In genomic region chr3:65482266-65482665, GRCm38 (mm10) we compare ENCODE assay signal across 17 mouse cellular contexts. TPM values are rescaled to one million over a fixed set of nuclear protein-coding genes. Genes with fewer than 3 reads are reported as not detected.
DNase-seq lines count a peak whose midpoint lies in the region; ATAC-seq and TF ChIP-seq lines count a peak whose summit lies in the region.
"Had no signal": no experiment of that assay in that cellular context is flagged by ENCODE, and none has a peak within 500 bp of the region (broad histone marks: within the 10 kb centered on the region; RNA-seq: fewer than 3 reads in every experiment).

No protein-coding gene starts in this region.

- H3K27me3 ChIP-seq in kidney, postnatal 0 days (ENCODE audit: insufficient read depth, low read length), result no peaks in the 10 kb centered on the region
- H3K27me3 ChIP-seq in myocyte (ENCODE audit: control insufficient read depth, insufficient read depth, insufficient read length), result no peaks in the 10 kb centered on the region
- no peaks in the 10 kb centered on the region for H3K27me3 ChIP-seq in forebrain, postnatal 0 days (ENCODE audit: insufficient read depth, low read length)
- H3K27me3 ChIP-seq: limb, embryonic 15.5 days had no signal

- WGBS in kidney, postnatal 0 days, result 55% methylated on average over 1 of the region's 1 CpGs
- 32% methylated on average over 1 of the region's 1 CpGs for WGBS in forebrain, postnatal 0 days

- no peak for TF ChIP-seq POLR2A in myocyte (IDR thresholded peaks at IDR 0.05; ENCODE audit: insufficient read length, low read depth)

- no peak overlapping the region for H3ac ChIP-seq in myocyte (ENCODE audit: control insufficient read depth, insufficient read length)

- no peaks in the 10 kb centered on the region for H3K36me3 ChIP-seq in kidney, postnatal 0 days (ENCODE audit: insufficient read depth, low read length)
- no peaks in the 10 kb centered on the region for H3K36me3 ChIP-seq in myocyte (ENCODE audit: control insufficient read depth, insufficient read depth)
- H3K36me3 ChIP-seq in forebrain, postnatal 0 days (ENCODE audit: insufficient read depth), result no peaks in the 10 kb centered on the region
- H3K36me3 ChIP-seq: limb, embryonic 15.5 days had no signal

- H3K4me2 ChIP-seq in kidney, postnatal 0 days (ENCODE audit: low read length), result no peak overlapping the region
- H3K4me2 ChIP-seq in myocyte (ENCODE audit: low read depth), result peak overlapping the region; percentile 48
- H3K4me2 ChIP-seq in forebrain, postnatal 0 days (ENCODE audit: low read depth), result no peak overlapping the region
- H3K4me2 ChIP-seq: hindbrain, embryonic 14.5 days; limb, embryonic 15.5 days had no signal

- no peaks in the 10 kb centered on the region for H3K79me2 ChIP-seq in myocyte (ENCODE audit: control insufficient read depth, insufficient read depth)

- no peaks in the 10 kb centered on the region for H3K4me1 ChIP-seq in kidney, postnatal 0 days (replicated peaks; ENCODE audit: insufficient read depth, low read length)
- no peaks in the 10 kb centered on the region for H3K4me1 ChIP-seq in forebrain, postnatal 0 days (ENCODE audit: insufficient read depth)

- no peak overlapping the region for H3K4me3 ChIP-seq in kidney, postnatal 0 days (replicated peaks; ENCODE audit: low read depth, low read length)
- no peak overlapping the region for H3K4me3 ChIP-seq in myocyte
- no peak overlapping the region for H3K4me3 ChIP-seq in forebrain, postnatal 0 days (ENCODE audit: low read depth, low read length)
- H3K4me3 ChIP-seq: left cerebral cortex, adult 2 months; limb, embryonic 15.5 days had no signal

- H3K9ac ChIP-seq in kidney, postnatal 0 days (ENCODE audit: low read depth, low read length), result no peak overlapping the region
- H3K9ac ChIP-seq in forebrain, postnatal 0 days, result no peak overlapping the region
- H3K9ac ChIP-seq: hindbrain, embryonic 14.5 days; limb, embryonic 15.5 days had no signal

- peak overlapping the region; percentile 47; the same call in 1 of the 2 replicates for H3K27ac ChIP-seq in kidney, postnatal 0 days
- no peak overlapping the region for H3K27ac ChIP-seq in forebrain, postnatal 0 days (ENCODE audit: low read depth, low read length)
- H3K27ac ChIP-seq: hindbrain, embryonic 14.5 days; left cerebral cortex, adult 2 months; limb, embryonic 15.5 days had no signal

- H3K9me3 ChIP-seq in kidney, postnatal 0 days (replicated peaks; ENCODE audit: low read length), result no peaks in the 10 kb centered on the region
- no peaks in the 10 kb centered on the region for H3K9me3 ChIP-seq in forebrain, postnatal 0 days (ENCODE audit: low read length)
- H3K9me3 ChIP-seq: limb, embryonic 15.5 days had no signal

- no peak for TF ChIP-seq CTCF in kidney, postnatal 0 days (IDR thresholded peaks at IDR 0.05; ENCODE audit: low read depth)
- TF ChIP-seq CTCF in forebrain, postnatal 0 days (IDR thresholded peaks at IDR 0.05; ENCODE audit: low read depth), result no peak

- DNase-seq in kidney, postnatal 0 days (ENCODE audit: low spot score), result no peak
- DNase-seq in kidney, postnatal 14 days, result no peak
- DNase-seq in lung, postnatal 10 days, result peak; percentile 29
- no peak for DNase-seq in lung, postnatal 36 days
- DNase-seq in ZHBTc4 (ENCODE audit: low read depth, low spot score), result peak; percentile 38
- no peak for DNase-seq in forebrain, postnatal 0 days
- DNase-seq: adrenal gland, postnatal 14 days; cerebellum, adult 2 months; gastrocnemius, postnatal 10 days; heart, postnatal 10 days; right cerebral cortex, postnatal 14 days had no signal

- no peak for ATAC-seq in kidney, postnatal 0 days (replicated peaks; ENCODE audit: low FRiP score, low read depth)
- ATAC-seq in forebrain, postnatal 0 days, result no peak
- ATAC-seq: activated CD4-positive, CD25-positive, alpha-beta regulatory T cell, adult 4 months; intestine, postnatal 0 days had no signal

TF ChIP-seq in myocyte, 11 proteins besides CTCF, POLR2A, EP300 and RAD21:
- TF ChIP-seq SRF (IDR thresholded peaks at IDR 0.05; ENCODE audit: control insufficient read depth, insufficient read length, low read depth), result no peak
- TF ChIP-seq CEBPB (IDR thresholded peaks at IDR 0.05; ENCODE audit: insufficient read depth, poor library complexity, severe bottlenecking), result no peak
- TF ChIP-seq MYOG (IDR thresholded peaks at IDR 0.05; ENCODE audit: control insufficient read depth in 1 of 3, insufficient read depth in 1 of 3, insufficient read length in 2 of 3, low read depth in 2 of 3), result no peak
- no peak for TF ChIP-seq TCF3 (IDR thresholded peaks at IDR 0.05; ENCODE audit: insufficient read length, low read depth)
- no peak for TF ChIP-seq MYOD1 (IDR thresholded peaks at IDR 0.05; ENCODE audit: control insufficient read depth in 1 of 3, insufficient read length in 2 of 3, low read depth in 2 of 3)
- no peak for TF ChIP-seq MAX (IDR thresholded peaks at IDR 0.05; ENCODE audit: low read depth)
- TF ChIP-seq TCF12 (IDR thresholded peaks at IDR 0.05; ENCODE audit: insufficient read depth, poor library complexity, severe bottlenecking), result no peak
- no peak for TF ChIP-seq POLR2AphosphoS2 (IDR thresholded peaks at IDR 0.05; ENCODE audit: insufficient read length, low read depth)
- no peak for TF ChIP-seq REST (IDR thresholded peaks at IDR 0.05; ENCODE audit: insufficient read depth, insufficient read length)
- TF ChIP-seq USF1 (IDR thresholded peaks at IDR 0.05; ENCODE audit: low read depth), result no peak

RNA-seq across cellular contexts. Expression of gene Tiparp, which starts 45.9 kb away (rescaled TPM):
- 17.5 and 21.3 TPM in 2 replicates for polyA plus RNA-seq in kidney, postnatal 0 days (2015; fragmentation: Nextera tagmentation; extraction: Ambion mirVana)
- polyA plus RNA-seq in myocyte (2012; fragmentation: generic; extraction: Trizol), result 5.2 TPM
- 23.3 and 26.8 TPM in 2 replicates for total RNA-seq in forebrain, postnatal 0 days (2014; rRNA removed)
- 19.5 and 19.9 TPM in 2 replicates for polyA plus RNA-seq in forebrain, postnatal 0 days (2015; fragmentation: Nextera tagmentation; extraction: Ambion mirVana)

Comparison
In these comparisons a context has a peak if more than half of its experiments do, and no peak if none do; other contexts are left out.
1. DNase-seq: peak in lung, postnatal 10 days (single experiment) and ZHBTc4 (single experiment); none in kidney, postnatal 0 days (single experiment), kidney, postnatal 14 days (single experiment), lung, postnatal 36 days (single experiment) and forebrain, postnatal 0 days (single experiment).